Mouse (Mus musculus) Patski (cell line): ENCODE measurements around the gene Mgst2. TPM values are rescaled to one million over a fixed set of nuclear protein-coding genes. Genes with fewer than 3 reads are reported as not detected.

Experiments used
- ATAC-seq: fragments of 100-300 bp; one replicate; pipeline ENCODE4 v1.8.0; 2021
- CTCF ChIA-PET: fragments of 350-600 bp; sonication (Branson Sonifier 250); formaldehyde crosslinking; loops from one replicate; lab custom pipeline; 2022; ENCODE audit warnings: inconsistent platforms; lab: Charles Lee
- POLR2A ChIA-PET: fragments of 350-600 bp; sonication (Branson Sonifier 250); formaldehyde crosslinking; loops from one replicate; lab custom pipeline; 2022; ENCODE audit warnings: antibody characterized with exemption, inconsistent platforms; lab: Charles Lee
- DNase-seq: peaks from one replicate; pipeline ENCODE4 v3.0.0-alpha.2; 2011; ENCODE audit warnings: low read depth, low spot score
- H3K27me3 ChIP-seq: fragments of 371-371 bp; one replicate; pipeline ENCODE4 v1.5.1; 2021
- CTCF ChIP-seq: fragments of 100-300 bp; IDR thresholded peaks from one replicate; pipeline ENCODE4 v1.5.1; 2021
- in situ Hi-C: fragments of 300-500 bp; cut with MboI; formaldehyde crosslinking; loops from 3 replicates; pipeline ENCODE4 v1.11.1; 2018; ENCODE audit warnings: low pct_unique_long_range_greater_than_20kb, mixed read lengths
- polyA plus RNA-seq: library from polyadenylated mRNA; unstranded; gene quantifications from one replicate; pipeline ENCODE4 v1.2.3, GENCODE M21; 2021

Gene Mgst2
- polyA plus RNA-seq, 1 experiment from 2014 or later = 118 TPM

DNA sequence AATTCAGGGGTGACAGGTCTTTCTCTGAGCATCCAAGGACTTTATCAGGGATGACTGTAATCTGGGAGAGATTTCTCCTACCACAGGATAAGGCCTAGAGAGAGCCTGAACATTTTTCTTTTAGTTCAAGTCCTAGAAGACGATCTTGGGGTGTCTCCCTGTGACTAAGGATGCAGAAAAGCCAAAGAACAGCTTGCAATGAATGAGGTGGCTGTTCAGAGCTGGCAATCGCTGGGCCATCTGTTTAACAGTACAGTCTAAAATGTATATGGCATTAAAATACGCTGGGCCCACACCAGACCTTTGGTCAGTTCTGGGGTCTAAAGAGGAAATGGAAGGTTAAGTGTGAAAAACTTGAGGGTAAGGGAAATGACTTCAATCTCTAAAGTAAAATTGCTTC, 67.3 kb downstream of the Mgst2 start:
- in situ Hi-C loops = no loop called here
- CTCF ChIA-PET = interaction anchor here (1.2 to 3.0 kb wide), 3 partner anchors 10 to 17 kb away, joined by 3 to 7 read pairs (median 4); no protein-coding TSS in a partner anchor
- DNase-seq (no peak), ATAC-seq (no peak)
- no peak for TF ChIP-seq CTCF
- H3K27me3 ChIP-seq = no peaks in the 10 kb centered on the region
- POLR2A ChIA-PET = no interaction called here

GRCm38 (mm10) chr3:51727968-51728367, 67.8 kb downstream of the Mgst2 start:
- DNase-seq (no peak), ATAC-seq (no peak)
- POLR2A ChIA-PET = no interaction called here
- no peak for TF ChIP-seq CTCF
- CTCF ChIA-PET = interaction anchor here (1.2 to 3.0 kb wide), 3 partner anchors 11 to 16 kb away, joined by 3 to 7 read pairs (median 4); no protein-coding TSS in a partner anchor
- H3K27me3 ChIP-seq = no peaks in the 10 kb centered on the region
- in situ Hi-C loops = no loop called here

DNA sequence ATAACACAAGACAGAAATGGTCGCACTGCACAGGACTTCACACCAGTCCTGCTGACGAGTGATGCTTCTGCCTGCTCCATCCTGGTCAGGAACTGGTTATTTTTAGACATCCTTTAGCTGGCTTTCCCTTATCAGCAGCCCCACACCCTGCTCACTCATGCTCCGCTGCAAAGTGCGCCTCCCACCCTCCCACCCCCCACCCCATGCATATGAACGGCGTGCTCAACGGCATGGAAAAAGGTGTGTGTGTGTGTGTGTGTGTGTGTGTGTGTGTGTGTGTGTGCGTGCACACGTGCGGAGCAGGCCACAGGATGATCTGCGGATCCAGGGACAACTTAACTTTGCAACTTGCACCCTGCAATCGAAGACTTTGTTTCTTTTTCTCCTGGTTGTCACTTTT, 68.3 kb downstream of the Mgst2 start:
- no peak for TF ChIP-seq CTCF
- ChIA-PET CTCF (interaction anchor here (1.2 to 1.5 kb wide), 2 partner anchors 10 to 16 kb away, joined by 3 to 4 read pairs; no protein-coding TSS in a partner anchor), POLR2A (no interaction called here)
- in situ Hi-C loops = no loop called here
- no peak for ATAC-seq
- H3K27me3 ChIP-seq = no peaks in the 10 kb centered on the region
- no peak for DNase-seq

GRCm38 (mm10) chr3:51729109-51729918, 69.2 kb downstream of the Mgst2 start:
- H3K27me3 ChIP-seq = no peaks in the 10 kb centered on the region
- ATAC-seq (no peak), DNase-seq (no peak)
- ChIA-PET CTCF (interaction anchor here (2.6 to 2.8 kb wide), 2 partner anchors 8 to 10 kb away, joined by 11 to 12 read pairs; no protein-coding TSS in a partner anchor), POLR2A (no interaction called here)
- TF ChIP-seq CTCF = no peak
- in situ Hi-C loops = no loop called here

DNA sequence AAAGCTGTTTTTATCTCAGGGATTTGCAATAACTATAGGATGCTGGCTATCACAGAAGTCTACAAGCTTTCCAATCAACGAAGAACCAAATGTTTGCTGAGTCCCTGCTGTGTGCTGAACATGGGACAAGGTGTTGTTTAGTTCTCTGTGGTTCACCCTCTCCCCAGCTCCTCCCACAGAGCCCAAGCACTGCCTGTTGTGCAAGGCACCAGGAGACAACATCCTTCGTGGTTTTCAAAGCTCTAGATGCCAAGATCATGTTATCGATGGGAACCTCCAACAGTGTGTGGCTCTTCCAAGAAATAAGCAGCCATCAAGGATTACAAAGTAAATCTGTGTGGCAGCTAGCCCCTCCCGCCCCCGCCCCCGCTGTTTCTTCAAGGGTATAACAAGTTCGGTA, 70.5 kb downstream of the Mgst2 start:
- DNase-seq = no peak
- no peak for TF ChIP-seq CTCF
- CTCF ChIA-PET = interaction anchor here (0.8 to 2.8 kb wide), 3 partner anchors 9 to 16 kb away, joined by 3 to 12 read pairs (median 11); no protein-coding TSS in a partner anchor
- H3K27me3 ChIP-seq = no peaks in the 10 kb centered on the region
- POLR2A ChIA-PET = no interaction called here
- no peak for ATAC-seq
- in situ Hi-C loops = no loop called here

GRCm38 (mm10) chr3:51731949-51732636, 71.9 kb downstream of the Mgst2 start:
- ChIA-PET CTCF (interaction anchor here (0.7 to 2.8 kb wide), 4 partner anchors 11 to 375 kb away, joined by 3 to 12 read pairs (median 3); no protein-coding TSS in a partner anchor), POLR2A (no interaction called here)
- TF ChIP-seq CTCF = no peak
- no peak for ATAC-seq
- DNase-seq = no peak
- in situ Hi-C loops = no loop called here
- no peaks in the 10 kb centered on the region for H3K27me3 ChIP-seq

Other genes with a start within 250 kb of the Mgst2 start
- 65.0 TPM for gene Naa15, start 245.2 kb upstream of the Mgst2 start, polyA plus RNA-seq
- gene Rab33b, start 176.4 kb upstream of the Mgst2 start, polyA plus RNA-seq = 20.6 TPM
- gene Setd7, start 99.5 kb upstream of the Mgst2 start, polyA plus RNA-seq = 76.5 TPM